Mouse (Mus musculus) bone marrow, adult 2 months (tissue): ENCODE results near the gene Sept9.

ENCODE experiments used
- CTCF ChIP-seq: fragments of 200-500 bp; IDR thresholded peaks from 2 replicates; pipeline ENCODE4 v1.5.1; 2011; ENCODE audit warnings: low read length, control low read depth; ENCODE audit not compliant: control insufficient read depth, insufficient read depth
- POLR2A ChIP-seq: fragments of 200-500 bp; IDR thresholded peaks from 2 replicates; pipeline ENCODE4 v1.6.1; 2011; ENCODE audit warnings: low read depth, mild to moderate bottlenecking, control low read depth, low read length, borderline replicate concordance; ENCODE audit not compliant: control insufficient read depth

DNA sequence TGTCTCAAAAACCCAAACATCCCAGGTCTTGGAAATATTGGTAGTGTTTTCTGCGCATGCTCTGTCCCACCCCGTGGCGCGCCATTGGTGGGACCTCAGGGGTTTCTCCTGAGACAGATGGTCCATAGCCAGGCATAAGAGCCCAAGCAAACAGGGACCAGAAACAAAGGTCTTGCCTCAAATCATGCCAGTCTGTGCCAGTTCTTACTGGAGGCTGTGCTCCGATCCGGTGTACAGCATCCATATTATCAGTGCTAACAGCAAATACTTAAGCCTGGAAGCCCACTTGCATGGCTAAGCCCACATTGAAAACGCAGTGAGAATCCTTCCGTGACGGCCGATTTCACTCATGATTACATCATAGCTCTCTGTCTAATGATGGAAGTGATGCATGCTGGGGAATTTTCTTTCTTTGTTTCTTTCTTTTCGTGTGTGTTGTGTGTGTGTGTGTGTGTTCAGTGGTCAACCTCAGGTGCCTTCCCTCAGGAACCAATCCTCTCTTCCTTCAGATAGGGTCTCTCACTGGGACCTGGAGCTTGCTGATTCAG, 30.3 kb upstream of the Sept9 start:
- TF ChIP-seq CTCF = no peak
- TF ChIP-seq POLR2A = no peak
